Mouse (Mus musculus): ENCODE measurements around the gene Efhd1. TPM values are rescaled to one million over a fixed set of nuclear protein-coding genes. Genes with fewer than 3 reads are reported as not detected.

The Efhd1 gene
- not detected in 2 replicates for polyA plus RNA-seq (2012; ENCODE audit: insufficient read depth, insufficient read length, missing spikeins)

- TF ChIP-seq POLR2A (IDR thresholded peaks at IDR 0.05; ENCODE audit: borderline replicate concordance, low read depth, low read length) (no peak), CTCF (IDR thresholded peaks at IDR 0.05; ENCODE audit: low read depth, low read length) (no peak)
- peaks cover 6% of the 10 kb centered on the region for H3K4me1 ChIP-seq (ENCODE audit: control insufficient read depth, insufficient read depth, low read length)
- H3K27ac ChIP-seq (ENCODE audit: insufficient read depth, low read depth, low read length), result no peak within 1 kb of the TSS
- H3K4me3 ChIP-seq (ENCODE audit: insufficient read depth, low read length), result peak within 1 kb of the TSS; percentile 57
Measured at GRCm38 (mm10) chr1:87264134-87265006, at the start of gene Efhd1. Gene Efhd1 (plus strand): TSS chr1:87264363.

- peaks cover 20% of the 10 kb centered on the region for H3K4me1 ChIP-seq (ENCODE audit: control insufficient read depth, insufficient read depth, low read length)
- peak overlapping the region; percentile 94 for H3K4me3 ChIP-seq (ENCODE audit: insufficient read depth, low read length)
- TF ChIP-seq POLR2A (IDR thresholded peaks at IDR 0.05; ENCODE audit: borderline replicate concordance, low read depth, low read length) (no peak), CTCF (IDR thresholded peaks at IDR 0.05; ENCODE audit: low read depth, low read length) (no peak)
- no peak overlapping the region; the same call in 1 of the 2 replicates for H3K27ac ChIP-seq (ENCODE audit: insufficient read depth, low read depth, low read length)
Measured at GRCm38 (mm10) chr1:87214748-87215147, 49.4 kb upstream of the Efhd1 start.

- TF ChIP-seq CTCF (IDR thresholded peaks at IDR 0.05; ENCODE audit: low read depth, low read length) (no peak), POLR2A (IDR thresholded peaks at IDR 0.05; ENCODE audit: borderline replicate concordance, low read depth, low read length) (no peak)
- Histone ChIP-seq H3K4me3 (ENCODE audit: insufficient read depth, low read length) (no peak overlapping the region), H3K27ac (ENCODE audit: insufficient read depth, low read depth, low read length) (no peak overlapping the region), H3K4me1 (ENCODE audit: control insufficient read depth, insufficient read depth, low read length) (peaks cover 20% of the 10 kb centered on the region)
Measured at GRCm38 (mm10) chr1:87217938-87218337, 46.2 kb upstream of the Efhd1 start.

- TF ChIP-seq CTCF (IDR thresholded peaks at IDR 0.05; ENCODE audit: low read depth, low read length) (no peak), POLR2A (IDR thresholded peaks at IDR 0.05; ENCODE audit: borderline replicate concordance, low read depth, low read length) (no peak)
- H3K4me3 ChIP-seq (ENCODE audit: insufficient read depth, low read length), result no peak overlapping the region
- no peak overlapping the region for H3K27ac ChIP-seq (ENCODE audit: insufficient read depth, low read depth, low read length)
- peaks cover 6% of the 10 kb centered on the region for H3K4me1 ChIP-seq (ENCODE audit: control insufficient read depth, insufficient read depth, low read length)
Measured at GRCm38 (mm10) chr1:87225739-87226138, 38.4 kb upstream of the Efhd1 start.

GRCm38 (mm10) chr1:87226409-87227159, 37.6 kb upstream of the Efhd1 start:
- H3K4me3 ChIP-seq (ENCODE audit: insufficient read depth, low read length), result no peak overlapping the region
- H3K4me1 ChIP-seq (ENCODE audit: control insufficient read depth, insufficient read depth, low read length), result peaks cover 7% of the 10 kb centered on the region
- H3K27ac ChIP-seq (ENCODE audit: insufficient read depth, low read depth, low read length), result no peak overlapping the region
- TF ChIP-seq POLR2A (IDR thresholded peaks at IDR 0.05; ENCODE audit: borderline replicate concordance, low read depth, low read length), result no peak
- TF ChIP-seq CTCF (IDR thresholded peaks at IDR 0.05; ENCODE audit: low read depth, low read length), result no peak

- H3K4me3 ChIP-seq (ENCODE audit: insufficient read depth, low read length), result no peak overlapping the region
- peaks cover 7% of the 10 kb centered on the region for H3K4me1 ChIP-seq (ENCODE audit: control insufficient read depth, insufficient read depth, low read length)
- no peak overlapping the region for H3K27ac ChIP-seq (ENCODE audit: insufficient read depth, low read depth, low read length)
- no peak for TF ChIP-seq POLR2A (IDR thresholded peaks at IDR 0.05; ENCODE audit: borderline replicate concordance, low read depth, low read length)
- no peak for TF ChIP-seq CTCF (IDR thresholded peaks at IDR 0.05; ENCODE audit: low read depth, low read length)
Measured at GRCm38 (mm10) chr1:87227160-87227550, 37.0 kb upstream of the Efhd1 start.

- H3K27ac ChIP-seq (ENCODE audit: insufficient read depth, low read depth, low read length), result no peak overlapping the region
- no peak overlapping the region for H3K4me3 ChIP-seq (ENCODE audit: insufficient read depth, low read length)
- peaks cover 7% of the 10 kb centered on the region for H3K4me1 ChIP-seq (ENCODE audit: control insufficient read depth, insufficient read depth, low read length)
- no peak for TF ChIP-seq POLR2A (IDR thresholded peaks at IDR 0.05; ENCODE audit: borderline replicate concordance, low read depth, low read length)
- TF ChIP-seq CTCF (IDR thresholded peaks at IDR 0.05; ENCODE audit: low read depth, low read length), result no peak
Measured at GRCm38 (mm10) chr1:87230606-87231005, 33.6 kb upstream of the Efhd1 start.

GRCm38 (mm10) chr1:87232197-87232596, 32.0 kb upstream of the Efhd1 start:
- Histone ChIP-seq H3K4me1 (ENCODE audit: control insufficient read depth, insufficient read depth, low read length) (peaks cover 7% of the 10 kb centered on the region), H3K27ac (ENCODE audit: insufficient read depth, low read depth, low read length) (no peak overlapping the region), H3K4me3 (ENCODE audit: insufficient read depth, low read length) (no peak overlapping the region)
- TF ChIP-seq CTCF (IDR thresholded peaks at IDR 0.05; ENCODE audit: low read depth, low read length), result no peak

- H3K4me1 ChIP-seq (ENCODE audit: control insufficient read depth, insufficient read depth, low read length), result no peaks in the 10 kb centered on the region
- H3K27ac ChIP-seq (ENCODE audit: insufficient read depth, low read depth, low read length), result no peak overlapping the region
- no peak overlapping the region for H3K4me3 ChIP-seq (ENCODE audit: insufficient read depth, low read length)
- TF ChIP-seq POLR2A (IDR thresholded peaks at IDR 0.05; ENCODE audit: borderline replicate concordance, low read depth, low read length) (no peak), CTCF (IDR thresholded peaks at IDR 0.05; ENCODE audit: low read depth, low read length) (no peak)
Measured at GRCm38 (mm10) chr1:87239056-87239455, 25.1 kb upstream of the Efhd1 start.

- TF ChIP-seq POLR2A (IDR thresholded peaks at IDR 0.05; ENCODE audit: borderline replicate concordance, low read depth, low read length) (no peak), CTCF (IDR thresholded peaks at IDR 0.05; ENCODE audit: low read depth, low read length) (no peak)
- H3K4me3 ChIP-seq (ENCODE audit: insufficient read depth, low read length), result no peak overlapping the region
Measured at GRCm38 (mm10) chr1:87243021-87243420, 21.1 kb upstream of the Efhd1 start.

More at GRCm38 (mm10) chr1:87243021-87243420, 21.1 kb upstream of the Efhd1 start:
- no peaks in the 10 kb centered on the region for H3K4me1 ChIP-seq (ENCODE audit: control insufficient read depth, insufficient read depth, low read length)
- H3K27ac ChIP-seq (ENCODE audit: insufficient read depth, low read depth, low read length), result no peak overlapping the region

Measured in bone marrow macrophage, adult 2 months (primary cell).